Comparison of ENCODE assay signal across 8 mouse cellular contexts in genomic region chr14:76714727-76715126, GRCm38 (mm10).
DNase-seq lines count a peak whose midpoint lies in the region; ATAC-seq lines count a peak whose summit lies in the region.
"Had no signal": no experiment of that assay in that cellular context is flagged by ENCODE, and none has a peak within 500 bp of the region (broad histone marks: within the 10 kb centered on the region; RNA-seq: fewer than 3 reads in every experiment).

No protein-coding gene starts in this region.

- 27% methylated on average over 4 of the region's 4 CpGs for WGBS in kidney, embryonic 15.5 days

- H3K36me3 ChIP-seq in kidney, embryonic 15.5 days, result no peaks in the 10 kb centered on the region
- H3K36me3 ChIP-seq: intestine, embryonic 15.5 days had no signal

- H3K4me3 ChIP-seq in kidney, embryonic 15.5 days (replicated peaks), result no peak overlapping the region
- H3K4me3 ChIP-seq: intestine, embryonic 15.5 days had no signal

- H3K4me1 ChIP-seq in kidney, embryonic 15.5 days, result peaks cover 25% of the 10 kb centered on the region

- H3K9me3 ChIP-seq in kidney, embryonic 15.5 days (replicated peaks), result 0 out of 2 replicates have a peak, but pooled peaks cover 3% of the 10 kb centered on the region
- H3K9me3 ChIP-seq: intestine, embryonic 15.5 days had no signal

- H3K27me3 ChIP-seq in kidney, embryonic 15.5 days, result no peaks in the 10 kb centered on the region
- H3K27me3 ChIP-seq: intestine, embryonic 15.5 days had no signal

- H3K4me2 ChIP-seq in kidney, embryonic 15.5 days, result no peak overlapping the region
- H3K4me2 ChIP-seq: intestine, embryonic 15.5 days had no signal

- peak; percentile 86 for ATAC-seq in kidney, embryonic 15.5 days (replicated peaks; ENCODE audit: low FRiP score)
- no peak for ATAC-seq in CD4-positive, CD25-positive, alpha-beta regulatory T cell, adult 4 months

- H3K9ac ChIP-seq in kidney, embryonic 15.5 days, result no peak overlapping the region
- H3K9ac ChIP-seq: intestine, embryonic 15.5 days had no signal

- DNase-seq in adrenal gland, postnatal 25 days, result peak; percentile 53
- peak; percentile 61 to 65 for DNase-seq in heart, adult 9 months (ENCODE audit: low spot score in 2 of 2)
- peak; percentile 59 to 76 for DNase-seq in lung, postnatal 4 days
- no peak for DNase-seq in urinary bladder, postnatal 25 days (ENCODE audit: low spot score)
- no peak for DNase-seq in gastrocnemius, postnatal 10 days

- H3K27ac ChIP-seq in kidney, embryonic 15.5 days, result peak overlapping the region; percentile 60
- H3K27ac ChIP-seq: intestine, embryonic 15.5 days had no signal

Comparison
In these comparisons a context has a peak if more than half of its experiments do, and no peak if none do; other contexts are left out.
1. DNase-seq: peak in adrenal gland, postnatal 25 days (single experiment), heart, adult 9 months (2 of 2) and lung, postnatal 4 days (2 of 2); none in urinary bladder, postnatal 25 days (single experiment) and gastrocnemius, postnatal 10 days (single experiment).